Mouse (Mus musculus) liver, postnatal 0 days (tissue): ENCODE measurements at regions not wholly inside any gene's neighbourhood (a gene's known extent, or its start where the extent isn't known, plus 50 kb on each side); places are given as distances from the start of the nearest gene placed in this dataset.

Source experiments
- CTCF ChIP-seq: sonication (generic); IDR thresholded peaks from 2 replicates; pipeline ENCODE4 v1.5.1; 2016; ENCODE audit warnings: antibody characterized with exemption, low read depth
- EP300 ChIP-seq: IDR thresholded peaks from 2 replicates; pipeline ENCODE4 v1.6.1; 2016; ENCODE audit warnings: antibody characterized with exemption, low read depth, mild to moderate bottlenecking

GRCm38 (mm10) chr7:68982914-68983502 lies 234.0 kb upstream of the Arrdc4 start:
- TF ChIP-seq EP300 (no peak), CTCF (no peak)
